Mouse (Mus musculus) Muller cell, postnatal 12 days (primary cell): ENCODE measurements at regions not wholly inside any gene's neighbourhood (a gene's known extent, or its start where the extent isn't known, plus 50 kb on each side); places are given as distances from the start of the nearest gene placed in this dataset.
A peak's percentile ranks its signal among the peaks of the same experiment; 100 is the strongest.

Source experiments
- DNase-seq: peaks from one replicate; pipeline ENCODE4 v3.0.0-alpha.2; 2015; ENCODE audit errors: inconsistent ontology term

DNA sequence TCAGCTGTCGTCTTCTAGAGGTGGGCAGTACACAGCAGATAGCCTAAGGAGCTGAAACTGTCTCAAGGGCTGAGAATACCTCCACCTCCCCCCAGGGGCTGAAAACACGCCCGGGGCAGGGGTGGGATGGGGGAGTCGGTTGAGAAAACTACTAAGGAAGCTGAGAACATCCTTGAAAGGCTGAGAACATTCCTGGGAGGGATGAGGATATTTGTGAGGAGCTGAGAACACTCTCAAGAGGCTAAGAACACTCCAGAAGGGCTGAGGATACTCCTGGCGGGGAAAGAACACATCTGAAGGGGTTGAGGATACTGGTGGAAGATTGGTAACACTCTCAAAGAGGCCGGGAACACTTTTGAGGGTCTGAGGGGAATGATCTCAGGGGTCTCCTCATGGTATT lies 81.3 kb upstream of the Gm9887 start:
- no peak for DNase-seq

- no peak for DNase-seq
Measured at GRCm38 (mm10) chr12:69452986-69453385, 80.7 kb upstream of the Gm9887 start.

- peak; percentile 67 for DNase-seq
Measured at GRCm38 (mm10) chr12:69451110-69451509, 78.9 kb upstream of the Gm9887 start.

- peak; percentile 34 for DNase-seq
Measured at GRCm38 (mm10) chr12:69447962-69448767, 75.9 kb upstream of the Gm9887 start.

GRCm38 (mm10) chr12:69447322-69447827 lies 75.1 kb upstream of the Gm9887 start:
- no peak for DNase-seq

DNA sequence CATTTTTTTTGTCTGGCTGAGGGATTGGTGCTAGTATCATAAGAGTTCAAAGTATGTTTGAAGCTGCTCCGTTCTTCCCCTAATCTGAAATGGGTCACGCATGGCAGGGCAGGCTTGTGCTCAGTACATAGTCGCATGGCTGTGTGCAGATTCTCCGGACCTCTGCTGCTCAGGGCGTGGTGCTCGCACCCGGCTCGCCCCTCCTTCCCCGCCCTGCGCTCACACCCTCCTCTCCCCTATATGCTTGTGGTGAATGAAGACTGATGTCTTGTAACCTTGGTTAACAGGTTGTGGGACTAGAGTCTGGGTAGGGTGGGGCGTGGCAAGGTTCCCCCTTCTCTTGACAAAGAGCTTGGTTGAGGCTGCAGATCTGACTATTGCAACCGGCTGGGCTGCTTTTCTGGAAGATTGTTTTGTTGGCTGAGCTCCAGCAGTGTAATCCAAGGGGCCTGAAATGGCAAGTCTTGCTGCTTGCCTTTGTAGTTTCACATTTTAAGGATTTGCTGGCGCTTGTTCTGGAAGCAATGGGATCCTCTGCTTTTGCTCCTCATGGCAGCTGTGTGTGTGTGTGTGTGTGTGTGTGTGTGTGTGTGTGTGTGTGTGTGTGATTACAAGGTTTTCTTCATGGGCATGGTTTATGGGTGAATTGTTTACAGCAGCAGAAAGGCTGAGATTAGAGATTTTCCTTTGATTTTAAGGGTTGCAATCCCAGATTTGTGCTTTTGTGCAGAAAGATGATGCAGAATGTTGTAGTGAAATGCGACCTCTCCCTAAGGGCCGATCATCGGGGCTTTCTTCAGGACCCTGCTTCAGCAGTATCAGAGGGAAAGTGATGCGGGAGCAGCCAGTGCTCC lies 74.4 kb upstream of the Gm9887 start:
- no peak for DNase-seq

- DNase-seq, result peak; percentile 43
Measured at GRCm38 (mm10) chr12:69446085-69446467, 73.8 kb upstream of the Gm9887 start.

DNA sequence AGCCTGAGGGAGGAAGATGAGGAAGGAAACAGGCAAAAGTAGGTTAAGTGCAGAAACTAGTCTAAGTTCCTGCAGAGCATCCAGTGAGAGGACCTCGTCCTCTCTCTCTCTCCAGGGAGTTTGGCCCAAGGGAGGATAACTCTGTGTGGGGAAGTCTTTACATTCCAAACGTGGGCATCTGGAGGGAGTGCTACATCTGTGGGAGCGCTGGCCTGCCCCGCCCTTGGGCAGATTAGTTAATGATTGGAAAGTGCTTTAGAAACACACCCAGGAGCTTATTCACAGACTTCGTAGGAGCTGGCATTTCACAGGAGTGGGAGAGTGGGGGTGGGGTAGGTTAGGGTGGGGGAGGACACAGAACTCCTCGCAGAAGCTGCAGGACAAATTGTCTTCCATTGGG lies 70.1 kb upstream of the Gm9887 start:
- DNase-seq, result no peak

GRCm38 (mm10) chr12:69441764-69442163 lies 69.5 kb upstream of the Gm9887 start:
- no peak for DNase-seq

DNA sequence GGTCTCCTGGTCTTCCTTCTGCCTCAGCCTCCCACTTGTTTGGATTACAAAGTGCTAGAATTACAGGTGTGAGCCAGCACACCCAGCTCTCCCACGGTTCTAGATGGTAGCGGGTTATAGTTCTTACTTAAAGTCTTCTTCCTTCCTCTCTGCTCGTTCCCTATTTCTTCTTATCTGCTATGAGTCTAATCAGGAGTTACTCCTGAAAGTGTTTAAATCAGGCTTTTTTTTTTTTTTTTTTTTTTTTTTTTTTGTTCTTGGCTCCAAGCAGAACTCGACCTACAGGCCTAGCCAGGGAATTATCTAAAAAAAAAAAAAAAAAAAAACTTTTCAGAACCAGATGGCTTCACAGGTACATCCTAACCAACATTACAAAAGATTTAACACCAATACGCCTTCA lies 66.0 kb upstream of the Gm9887 start:
- DNase-seq, result no peak

GRCm38 (mm10) chr12:69436839-69437501 lies 64.7 kb upstream of the Gm9887 start:
- peak; percentile 90 for DNase-seq

DNA sequence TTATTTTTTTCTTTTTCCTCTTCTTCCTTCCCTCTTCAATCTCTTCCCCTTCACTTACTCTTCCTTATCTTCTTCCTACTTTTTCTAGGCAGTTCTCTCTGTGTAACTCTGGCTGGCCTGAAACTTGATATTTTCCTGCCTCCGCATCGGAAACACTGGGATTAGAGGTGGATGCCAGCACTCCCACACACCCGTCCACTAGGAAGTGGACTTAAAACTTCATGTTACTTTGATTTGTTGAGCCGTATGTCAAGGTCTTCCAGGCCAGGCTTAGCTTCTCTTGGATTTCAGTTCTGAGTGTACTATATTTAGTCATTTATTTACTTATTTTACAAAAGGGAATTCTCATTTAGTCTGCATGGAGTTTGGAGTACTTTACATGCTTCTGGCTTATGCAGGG lies 62.1 kb upstream of the Gm9887 start:
- no peak for DNase-seq

- no peak for DNase-seq
Measured at GRCm38 (mm10) chr12:69432086-69432485, 59.8 kb upstream of the Gm9887 start.

DNA sequence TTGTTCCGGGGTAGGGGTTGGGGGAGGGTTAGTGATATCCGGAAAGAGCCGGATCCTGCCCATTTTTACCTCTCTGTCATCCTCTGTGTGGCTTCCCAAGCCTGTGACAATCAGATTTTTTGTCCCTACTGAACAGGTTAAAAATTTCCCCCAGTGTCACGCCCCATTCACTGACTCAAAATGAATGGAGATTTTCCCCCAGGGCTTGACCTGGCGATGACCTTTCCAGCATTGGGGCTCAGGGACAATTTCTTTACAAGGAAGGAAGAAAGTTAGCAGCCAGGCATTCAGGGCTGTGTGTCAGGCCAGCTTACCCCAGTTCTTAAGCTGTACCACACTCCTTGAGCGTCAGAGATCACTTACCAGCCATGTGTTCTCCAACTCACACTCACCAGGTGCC lies 55.9 kb upstream of the Gm9887 start:
- no peak for DNase-seq

DNA sequence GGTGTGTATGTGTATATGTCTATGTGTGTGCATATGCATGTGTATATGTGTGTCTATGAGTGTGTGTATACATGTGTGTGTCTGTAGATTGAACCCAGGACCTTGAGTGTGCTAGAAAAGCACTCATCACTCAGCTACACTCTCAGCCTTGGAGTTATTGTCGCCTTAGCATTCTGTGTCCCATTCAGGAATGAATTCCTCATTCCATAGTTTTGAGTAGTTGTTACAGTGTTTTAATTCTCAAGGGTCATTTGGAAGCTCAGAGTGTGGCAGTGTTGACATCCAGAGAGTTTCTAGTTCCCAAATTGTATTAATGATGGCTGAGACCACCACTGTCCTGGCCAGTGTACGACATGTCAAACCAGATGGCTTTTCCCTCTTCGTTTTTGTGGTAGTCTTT lies 53.4 kb upstream of the Gm9887 start:
- no peak for DNase-seq

DNA sequence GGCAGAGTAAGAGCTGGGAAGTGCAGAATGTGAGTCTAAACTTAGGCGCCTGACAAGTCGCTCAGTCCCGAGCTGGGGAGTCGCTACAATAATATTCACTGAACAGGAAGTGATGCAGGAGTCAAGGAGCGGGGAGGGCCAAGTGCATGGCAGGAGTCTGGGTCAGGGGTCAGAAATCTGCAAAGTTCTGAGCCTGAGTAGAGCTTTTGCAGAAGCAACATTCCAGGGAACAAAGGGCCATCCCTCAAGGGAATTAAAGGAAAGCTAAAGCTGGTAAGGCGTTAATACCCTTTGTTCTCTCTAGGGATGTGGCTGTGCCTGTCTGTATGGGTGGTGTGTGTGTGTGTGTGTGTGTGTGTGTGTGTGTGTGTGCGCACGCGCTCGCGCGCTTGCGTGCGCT lies 52.7 kb upstream of the Gm9887 start:
- peak; percentile 12 for DNase-seq
